Mouse (Mus musculus) heart, postnatal 0 days (tissue): ENCODE measurements around the gene Pdzd7.

ENCODE experiments used
- CTCF ChIP-seq: IDR thresholded peaks from 2 replicates; pipeline ENCODE4 v1.5.1; 2016; ENCODE audit warnings: antibody characterized with exemption, control low read depth, low read depth
- EP300 ChIP-seq: IDR thresholded peaks from 2 replicates; pipeline ENCODE4 v1.6.1; 2016; ENCODE audit warnings: antibody characterized with exemption, low read depth

- no peak for TF ChIP-seq CTCF
- TF ChIP-seq EP300: no peak
Measured at GRCm38 (mm10) chr19:45024775-45025174, 20.7 kb downstream of the Pdzd7 start.
